Mouse (Mus musculus): ENCODE results near the gene Cnot10. TPM values are rescaled to one million over a fixed set of nuclear protein-coding genes. Genes with fewer than 3 reads are reported as not detected.

Cnot10 gene
- total and polyA plus RNA-seq, 3 experiments = 42.4 to 143 (median 46.9) TPM

GRCm38 (mm10) chr9:114547643-114548077 is 92.3 kb downstream of the Cnot10 start:
- Histone ChIP-seq H3K27ac (ENCODE audit: control insufficient read depth, low read depth, low read length) (no peak overlapping the region), H3K4me3 (ENCODE audit: control insufficient read depth in 1 of 2, insufficient read depth in 1 of 2, low read depth in 2 of 2, low read length in 2 of 2) (no peak overlapping the region), H3K36me3 (ENCODE audit: control insufficient read depth in 1 of 2, insufficient read depth in 2 of 2, low read length in 2 of 2) (no peaks in the 10 kb centered on the region), H3K79me2 (ENCODE audit: control insufficient read depth, insufficient read depth, low read length, poor library complexity) (no peaks in the 10 kb centered on the region), H3K9ac (ENCODE audit: control insufficient read depth, low read depth, low read length, poor library complexity, severe bottlenecking) (no peak overlapping the region), H3K27me3 (ENCODE audit: control insufficient read depth in 1 of 2, insufficient read depth in 2 of 2, low read length in 2 of 2) (no peaks in the 10 kb centered on the region), H3K4me1 (ENCODE audit: control insufficient read depth in 1 of 2, insufficient read depth in 2 of 2, low read length in 2 of 2) (no peaks in the 10 kb centered on the region), H3K9me3 (replicated peaks; ENCODE audit: insufficient read depth, low read length) (no peaks in the 10 kb centered on the region)
- no peak for TF ChIP-seq HCFC1 (IDR thresholded peaks at IDR 0.05; ENCODE audit: low read depth, low read length)
- TF ChIP-seq ZC3H11A (IDR thresholded peaks at IDR 0.05; ENCODE audit: low read depth, low read length) = no peak
- no peak for TF ChIP-seq MXI1 (IDR thresholded peaks at IDR 0.05; ENCODE audit: low read depth, low read length)
- no peak for TF ChIP-seq ETS1 (IDR thresholded peaks at IDR 0.05; ENCODE audit: low read depth, low read length)
- TF ChIP-seq USF2 (IDR thresholded peaks at IDR 0.05; ENCODE audit: borderline replicate concordance in 1 of 2, insufficient read depth in 1 of 2, low read depth in 1 of 2, low read length in 2 of 2) = no peak
- no peak for TF ChIP-seq GABPA (IDR thresholded peaks at IDR 0.05; ENCODE audit: low read depth, low read length)
- TF ChIP-seq E2F4 (IDR thresholded peaks at IDR 0.05; ENCODE audit: borderline replicate concordance, low read depth, low read length) = no peak
- no peak for TF ChIP-seq TAL1 (IDR thresholded peaks at IDR 0.05; ENCODE audit: low read length)
- no peak for DNase-seq (ENCODE audit: low read depth, low spot score)

- no peaks in the 10 kb centered on the region for H3K4me1 ChIP-seq (ENCODE audit: control insufficient read depth in 1 of 2, insufficient read depth in 2 of 2, low read length in 2 of 2)
- H3K79me2 ChIP-seq (ENCODE audit: control insufficient read depth, insufficient read depth, low read length, poor library complexity) = no peaks in the 10 kb centered on the region
- H3K9ac ChIP-seq (ENCODE audit: control insufficient read depth, low read depth, low read length, poor library complexity, severe bottlenecking) = no peak overlapping the region
- no peak overlapping the region for H3K4me3 ChIP-seq (ENCODE audit: control insufficient read depth in 1 of 2, insufficient read depth in 1 of 2, low read depth in 2 of 2, low read length in 2 of 2)
- H3K27ac ChIP-seq (ENCODE audit: control insufficient read depth, low read depth, low read length) = no peak overlapping the region
- TF ChIP-seq POLR2AphosphoS5 (IDR thresholded peaks at IDR 0.05; ENCODE audit: borderline replicate concordance, low read depth, low read length) = no peak
- TF ChIP-seq CTCF (IDR thresholded peaks at IDR 0.05 in 2 of 3, conservative IDR thresholded peaks at IDR 0.05 in 1 of 3; ENCODE audit: control insufficient read depth in 1 of 3, insufficient read depth in 1 of 3, low read depth in 2 of 3, low read length in 3 of 3, poor library complexity in 1 of 3, severe bottlenecking in 1 of 3) = no peak
- TF ChIP-seq USF2 (IDR thresholded peaks at IDR 0.05; ENCODE audit: borderline replicate concordance in 1 of 2, insufficient read depth in 1 of 2, low read depth in 1 of 2, low read length in 2 of 2) = no peak
- no peak for TF ChIP-seq ZMIZ1 (IDR thresholded peaks at IDR 0.05; ENCODE audit: low read depth, low read length)
- no peak for TF ChIP-seq POLR2AphosphoS2 (IDR thresholded peaks at IDR 0.05; ENCODE audit: low read length)
- TF ChIP-seq GATA1 (IDR thresholded peaks at IDR 0.05; ENCODE audit: low read depth, low read length) = no peak
- TF ChIP-seq CHD1 (IDR thresholded peaks at IDR 0.05; ENCODE audit: low read depth, low read length) = no peak
- TF ChIP-seq CHD2 (IDR thresholded peaks at IDR 0.05; ENCODE audit: low read length) = no peak
- TF ChIP-seq ELF1 (IDR thresholded peaks at IDR 0.05; ENCODE audit: low read depth, low read length) = no peak
- no peak for TF ChIP-seq MXI1 (IDR thresholded peaks at IDR 0.05; ENCODE audit: low read depth, low read length)
- TF ChIP-seq HCFC1 (IDR thresholded peaks at IDR 0.05; ENCODE audit: low read depth, low read length) = no peak
- TF ChIP-seq RAD21 (IDR thresholded peaks at IDR 0.05; ENCODE audit: low read depth, low read length) = no peak
- TF ChIP-seq NRF1 (IDR thresholded peaks at IDR 0.05; ENCODE audit: insufficient read depth, low read depth, low read length, poor library complexity, severe bottlenecking) = no peak
- TF ChIP-seq RCOR1 (IDR thresholded peaks at IDR 0.05; ENCODE audit: low read depth, low read length) = no peak
- no peak for TF ChIP-seq NELFE (IDR thresholded peaks at IDR 0.05; ENCODE audit: low read depth, low read length)
- TF ChIP-seq KAT2A (conservative IDR thresholded peaks at IDR 0.05; ENCODE audit: low read depth, low read length) = no peak
- TF ChIP-seq JUND (IDR thresholded peaks at IDR 0.05; ENCODE audit: low read depth, low read length) = no peak
- no peak for TF ChIP-seq ZNF384 (IDR thresholded peaks at IDR 0.05; ENCODE audit: low read depth, low read length)
- TF ChIP-seq ZKSCAN1 (IDR thresholded peaks at IDR 0.05; ENCODE audit: low read depth, low read length) = no peak
- H3K36me3 ChIP-seq (ENCODE audit: control insufficient read depth in 1 of 2, insufficient read depth in 2 of 2, low read length in 2 of 2) = no peaks in the 10 kb centered on the region
- H3K27me3 ChIP-seq (ENCODE audit: control insufficient read depth in 1 of 2, insufficient read depth in 2 of 2, low read length in 2 of 2) = no peaks in the 10 kb centered on the region
- H3K9me3 ChIP-seq (replicated peaks; ENCODE audit: insufficient read depth, low read length) = no peaks in the 10 kb centered on the region
- no peak for DNase-seq (ENCODE audit: low read depth, low spot score)
Observed at GRCm38 (mm10) chr9:114546765-114547164, 93.2 kb downstream of the Cnot10 start.
